Mouse (Mus musculus) heart, embryonic 15.5 days (tissue): ENCODE measurements around the gene Tmem95. TPM values are rescaled to one million over a fixed set of nuclear protein-coding genes. Genes with fewer than 3 reads are reported as not detected.

Source experiments
- ATAC-seq: fragments of 200-750 bp; cut with Nextera tagmentation; replicated peaks from 2 replicates; pipeline ENCODE4 v1.8.0; 2017; ENCODE audit warnings: low read depth, moderate TSS enrichment; ENCODE audit not compliant: insufficient number of reproducible peaks, insufficient read depth, low FRiP score
- H3K27ac ChIP-seq: fragments of 300-500 bp; sonication (generic); 2 replicates; pipeline ENCODE4 v1.5.1; 2015; ENCODE audit warnings: mild to moderate bottlenecking, inconsistent platforms
- H3K27me3 ChIP-seq: fragments of 300-500 bp; sonication (generic); 2 replicates; pipeline ENCODE4 v1.6.1; 2015; ENCODE audit warnings: inconsistent platforms
- H3K36me3 ChIP-seq: fragments of 300-500 bp; sonication (generic); 2 replicates; pipeline ENCODE4 v1.6.1; 2015; ENCODE audit warnings: mild to moderate bottlenecking, inconsistent platforms
- H3K4me1 ChIP-seq: fragments of 300-500 bp; sonication (generic); replicated peaks from 2 replicates; pipeline ENCODE4 v1.6.1; 2015; ENCODE audit warnings: inconsistent platforms
- H3K4me2 ChIP-seq: fragments of 300-500 bp; sonication (generic); 2 replicates; pipeline ENCODE4 v1.6.1; 2015; ENCODE audit warnings: inconsistent platforms, mild to moderate bottlenecking, moderate library complexity
- H3K4me3 ChIP-seq: fragments of 300-500 bp; sonication (generic); 2 replicates; pipeline ENCODE4 v1.5.1; 2015; ENCODE audit warnings: mild to moderate bottlenecking, inconsistent platforms
- H3K9ac ChIP-seq: fragments of 300-500 bp; sonication (generic); 2 replicates; pipeline ENCODE4 v1.6.1; 2015; ENCODE audit warnings: mild to moderate bottlenecking, inconsistent platforms
- H3K9me3 ChIP-seq: fragments of 300-500 bp; sonication (generic); replicated peaks from 2 replicates; pipeline ENCODE4 v1.6.1; 2016; ENCODE audit warnings: inconsistent platforms
- WGBS: fragments of 180-500 bp; shearing (Covaris S2); methylation state at CpG from one replicate; pipeline ENCODE4 v1.1.7; 2015; ENCODE audit warnings: mixed read lengths; 5-methylcytosine and 5-hydroxymethylcytosine counted together
- polyA plus RNA-seq: library from polyadenylated mRNA; unstranded; fragments of >200 nt; fragmentation: Nextera tagmentation; extraction: Ambion mirVana; gene quantifications from 2 replicates; pipeline ENCODE4 v1.2.1, GENCODE M21; 2015

Tmem95 gene
- polyA plus RNA-seq, 1 experiment from 2014 or later = not detected

GRCm38 (mm10) chr11:69886907-69887635 is 9.3 kb upstream of the Tmem95 start:
- Histone ChIP-seq H3K4me1 (peaks cover 35% of the 10 kb centered on the region), H3K27me3 (peaks cover 3% of the 10 kb centered on the region; the same call in 1 of the 2 replicates), H3K9ac (no peak overlapping the region), H3K36me3 (no peaks in the 10 kb centered on the region), H3K4me2 (no peak overlapping the region), H3K27ac (no peak overlapping the region), H3K9me3 (no peaks in the 10 kb centered on the region), H3K4me3 (no peak overlapping the region)
- ATAC-seq = no peak
- 49% methylated on average over 8 of the region's 8 CpGs for WGBS

GRCm38 (mm10) chr11:69884663-69885062 is 6.8 kb upstream of the Tmem95 start:
- H3K4me1 ChIP-seq = peaks cover 30% of the 10 kb centered on the region
- no peak overlapping the region for H3K9ac ChIP-seq
- no peaks in the 10 kb centered on the region for H3K36me3 ChIP-seq
- WGBS = 70% methylated on average over 8 of the region's 8 CpGs
- H3K27ac ChIP-seq = peak overlapping the region; percentile 40
- ATAC-seq = no peak
- no peak overlapping the region for H3K4me3 ChIP-seq
- no peaks in the 10 kb centered on the region; the same call in 1 of the 2 replicates for H3K27me3 ChIP-seq
- peak overlapping the region; percentile 13; the same call in 1 of the 2 replicates for H3K4me2 ChIP-seq
- no peaks in the 10 kb centered on the region for H3K9me3 ChIP-seq

DNA sequence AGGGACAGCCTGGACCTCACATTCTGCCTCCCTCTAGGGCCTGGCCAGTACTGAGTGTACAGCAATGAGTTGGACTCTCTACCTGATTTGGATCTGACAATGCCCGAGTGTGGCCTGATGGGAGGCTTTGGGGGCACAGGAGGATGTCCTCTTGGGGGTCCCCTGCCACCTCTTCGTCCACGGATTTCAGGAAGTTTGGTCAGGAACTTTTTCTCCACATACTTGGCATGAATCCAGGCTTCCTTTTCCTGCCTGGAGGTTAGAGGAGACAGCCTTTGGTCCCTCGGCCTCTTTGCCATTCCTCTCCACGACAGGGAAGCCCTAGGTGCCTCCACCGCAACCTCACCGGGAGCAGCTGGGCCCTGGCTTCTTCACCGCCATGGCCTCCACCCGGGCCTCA is 6.4 kb upstream of the Tmem95 start:
- H3K9me3 ChIP-seq = no peaks in the 10 kb centered on the region
- no peak overlapping the region for H3K9ac ChIP-seq
- no peaks in the 10 kb centered on the region; the same call in 1 of the 2 replicates for H3K27me3 ChIP-seq
- H3K4me3 ChIP-seq = no peak overlapping the region
- H3K36me3 ChIP-seq = no peaks in the 10 kb centered on the region
- no peak for ATAC-seq
- H3K4me1 ChIP-seq = peaks cover 32% of the 10 kb centered on the region
- 53% methylated on average over 9 of the region's 9 CpGs for WGBS
- H3K27ac ChIP-seq = peak overlapping the region; percentile 40
- H3K4me2 ChIP-seq = peak overlapping the region; percentile 13; the same call in 1 of the 2 replicates

- Histone ChIP-seq H3K4me1 (peaks cover 35% of the 10 kb centered on the region), H3K27ac (no peak overlapping the region; the same call in 1 of the 2 replicates), H3K9me3 (no peaks in the 10 kb centered on the region), H3K27me3 (no peaks in the 10 kb centered on the region; the same call in 1 of the 2 replicates), H3K9ac (no peak overlapping the region), H3K4me2 (no peak overlapping the region), H3K4me3 (no peak overlapping the region), H3K36me3 (no peaks in the 10 kb centered on the region)
- no peak for ATAC-seq
- 79% methylated on average over 8 of the region's 8 CpGs for WGBS
These were observed 5.8 kb upstream of the Tmem95 start for GRCm38 (mm10) chr11:69883527-69884151.

DNA sequence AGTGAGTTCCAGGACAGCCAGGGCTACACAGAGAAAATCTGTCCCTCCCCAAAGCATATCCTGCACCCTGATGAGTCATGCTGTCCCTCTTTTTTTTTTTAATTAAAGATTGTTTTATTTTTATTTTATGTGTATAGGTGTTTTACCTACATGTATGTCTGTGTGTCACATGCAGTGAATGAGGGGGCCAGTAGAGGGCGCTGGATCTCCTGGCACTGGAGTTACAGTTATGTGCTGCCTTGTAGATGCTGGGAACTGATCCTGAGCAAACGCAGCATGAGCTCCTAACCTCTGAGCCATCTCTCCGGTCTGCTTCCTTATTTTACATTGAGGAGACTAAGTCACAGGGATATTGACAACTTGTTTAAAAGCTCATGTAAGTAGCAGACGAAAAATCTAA is 5.2 kb upstream of the Tmem95 start:
- 62% methylated on average over 4 of the region's 4 CpGs for WGBS
- H3K4me1 ChIP-seq = peaks cover 35% of the 10 kb centered on the region
- H3K9ac ChIP-seq = no peak overlapping the region
- H3K36me3 ChIP-seq = no peaks in the 10 kb centered on the region
- no peak overlapping the region for H3K4me3 ChIP-seq
- H3K4me2 ChIP-seq = no peak overlapping the region
- H3K9me3 ChIP-seq = no peaks in the 10 kb centered on the region
- H3K27me3 ChIP-seq = no peaks in the 10 kb centered on the region; the same call in 1 of the 2 replicates
- no peak for ATAC-seq
- no peak overlapping the region for H3K27ac ChIP-seq

- H3K36me3 ChIP-seq = no peaks in the 10 kb centered on the region
- H3K9ac ChIP-seq = peak overlapping the region; percentile 74
- 62% methylated on average over 21 of the region's 21 CpGs for WGBS
- H3K4me2 ChIP-seq = peak overlapping the region; percentile 80
- peaks cover 40% of the 10 kb centered on the region for H3K4me1 ChIP-seq
- peak overlapping the region; percentile 92 for H3K27ac ChIP-seq
- no peak for ATAC-seq
- no peaks in the 10 kb centered on the region for H3K9me3 ChIP-seq
- H3K4me3 ChIP-seq = peak overlapping the region; percentile 64
- H3K27me3 ChIP-seq = no peaks in the 10 kb centered on the region; the same call in 1 of the 2 replicates
These were observed 4.2 kb upstream of the Tmem95 start for GRCm38 (mm10) chr11:69881787-69882670.

- peak within 1 kb of the TSS; percentile 64 for H3K4me3 ChIP-seq
- H3K4me1 ChIP-seq = peaks cover 47% of the 10 kb centered on the region
- H3K9ac ChIP-seq = peak within 1 kb of the TSS; percentile 74
- no peaks in the 10 kb centered on the region; the same call in 1 of the 2 replicates for H3K27me3 ChIP-seq
- H3K36me3 ChIP-seq = no peaks in the 10 kb centered on the region
- peak; percentile 90 for ATAC-seq
- peak within 1 kb of the TSS; percentile 92 for H3K27ac ChIP-seq
- WGBS = under 1% methylated on average over 46 of the region's 46 CpGs
- H3K9me3 ChIP-seq = no peaks in the 10 kb centered on the region
- H3K4me2 ChIP-seq = peak within 1 kb of the TSS; percentile 80
These were observed 3.2 kb upstream of the Tmem95 start, which contains the start of gene Kctd11 for GRCm38 (mm10) chr11:69880853-69881603. Kctd11 (minus strand) TSS chr11:69881406.

DNA sequence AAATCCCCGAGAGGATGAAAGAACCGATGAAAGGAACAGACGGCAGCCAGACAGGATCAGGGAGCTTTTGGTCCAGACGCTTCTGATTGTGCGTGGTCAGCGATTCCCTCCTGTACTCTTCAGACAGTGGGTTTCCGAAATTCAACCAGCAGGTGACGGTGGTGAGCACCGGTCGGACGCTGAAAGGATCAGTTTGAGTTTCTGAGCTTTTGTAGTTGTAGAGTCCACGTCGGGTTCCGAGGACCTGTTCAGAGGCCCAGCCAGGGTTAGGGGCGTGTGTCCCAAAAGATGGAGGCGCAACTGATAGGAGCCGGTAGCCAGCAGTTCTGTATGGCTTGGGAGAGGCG is 2.7 kb upstream of the Tmem95 start:
- Histone ChIP-seq H3K27me3 (no peaks in the 10 kb centered on the region; the same call in 1 of the 2 replicates), H3K4me1 (peaks cover 52% of the 10 kb centered on the region), H3K27ac (peak overlapping the region; percentile 92)

GRCm38 (mm10) chr11:69879711-69880110 is 1.9 kb upstream of the Tmem95 start:
- peak overlapping the region; percentile 64 for H3K4me3 ChIP-seq
- no peaks in the 10 kb centered on the region for H3K9me3 ChIP-seq
- H3K4me1 ChIP-seq = peaks cover 52% of the 10 kb centered on the region
- ATAC-seq = no peak
- H3K4me2 ChIP-seq = peak overlapping the region; percentile 80
- no peaks in the 10 kb centered on the region for H3K36me3 ChIP-seq
- no peak overlapping the region for H3K27ac ChIP-seq
- WGBS = 49% methylated on average over 15 of the region's 15 CpGs
- H3K27me3 ChIP-seq = no peaks in the 10 kb centered on the region; the same call in 1 of the 2 replicates
- peak overlapping the region; percentile 74 for H3K9ac ChIP-seq

More for the DNA sequence above, 2.7 kb upstream of the Tmem95 start:
- Histone ChIP-seq H3K9ac (peak overlapping the region; percentile 74), H3K9me3 (no peaks in the 10 kb centered on the region), H3K4me2 (peak overlapping the region; percentile 80), H3K4me3 (peak overlapping the region; percentile 64), H3K36me3 (no peaks in the 10 kb centered on the region)
- WGBS = under 1% methylated on average over 18 of the region's 18 CpGs
- ATAC-seq = peak; percentile 37

- no peak overlapping the region for H3K27ac ChIP-seq
- H3K4me2 ChIP-seq = peak overlapping the region; percentile 80
- 83% methylated on average over 6 of the region's 6 CpGs for WGBS
- no peak for ATAC-seq
- H3K27me3 ChIP-seq = no peaks in the 10 kb centered on the region; the same call in 1 of the 2 replicates
- no peaks in the 10 kb centered on the region for H3K36me3 ChIP-seq
- H3K9ac ChIP-seq = no peak overlapping the region
- H3K4me3 ChIP-seq = peak overlapping the region; percentile 64
- H3K9me3 ChIP-seq = no peaks in the 10 kb centered on the region
- peaks cover 46% of the 10 kb centered on the region for H3K4me1 ChIP-seq
These were observed 1.1 kb upstream of the Tmem95 start for GRCm38 (mm10) chr11:69878952-69879351.
